Mouse (Mus musculus): ENCODE results near the gene Tmem186. TPM values are rescaled to one million over a fixed set of nuclear protein-coding genes. Genes with fewer than 3 reads are reported as not detected.

The Tmem186 gene
- polyA plus RNA-seq, 2 experiments, result 13.0 to 17.4 TPM

DNA sequence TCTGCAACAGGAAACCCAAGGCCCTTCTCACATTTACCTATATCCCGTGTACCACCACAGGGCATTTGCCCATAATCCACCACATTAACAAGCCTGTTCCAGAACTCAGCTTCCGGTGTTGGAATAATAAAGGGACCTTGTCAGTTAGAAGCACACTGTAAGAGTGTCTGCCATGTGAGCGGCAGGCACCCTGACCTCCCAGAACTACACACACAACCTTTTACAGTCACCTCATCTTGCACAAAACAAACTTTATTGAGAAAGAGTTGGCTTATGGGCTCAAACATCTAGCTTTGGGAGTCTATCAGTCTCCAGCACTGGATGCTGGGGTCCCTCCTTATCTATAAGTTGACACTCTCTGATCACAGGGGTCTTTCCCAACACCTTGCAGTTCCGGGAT is 20.8 kb upstream of the Tmem186 start:
- DNase-seq (ENCODE audit: low spot score) (no peak), ATAC-seq (ENCODE audit: low FRiP score, low read depth) (no peak)
- Histone ChIP-seq H3K4me2 (replicated peaks; ENCODE audit: low read depth, low read length, severe bottlenecking) (no peak overlapping the region), H3K9ac (ENCODE audit: low read depth, low read length, severe bottlenecking) (no peak overlapping the region), H3K4me1 (ENCODE audit: control insufficient read depth, insufficient read depth, low read length) (no peaks in the 10 kb centered on the region), H3K36me3 (ENCODE audit: control insufficient read depth, insufficient read depth, low read length) (peaks cover 63% of the 10 kb centered on the region), H3K27me3 (ENCODE audit: control insufficient read depth, insufficient read depth, low read length) (no peaks in the 10 kb centered on the region), H3K27ac (replicated peaks; ENCODE audit: low read depth, low read length) (no peak overlapping the region), H3K9me3 (ENCODE audit: control insufficient read depth, low read length) (no peaks in the 10 kb centered on the region), H3K4me3 (replicated peaks; ENCODE audit: low read length) (no peak overlapping the region)
- TF ChIP-seq POLR2A (IDR thresholded peaks at IDR 0.05; ENCODE audit: borderline replicate concordance, extremely low read depth, insufficient read depth, insufficient read length), result no peak
- WGBS, result 67% methylated on average over 4 of the region's 4 CpGs

- Histone ChIP-seq H3K27me3 (ENCODE audit: control insufficient read depth, insufficient read depth, low read length) (no peaks in the 10 kb centered on the region), H3K36me3 (ENCODE audit: control insufficient read depth, insufficient read depth, low read length) (peaks cover 64% of the 10 kb centered on the region), H3K9me3 (ENCODE audit: control insufficient read depth, low read length) (no peaks in the 10 kb centered on the region), H3K4me2 (replicated peaks; ENCODE audit: low read depth, low read length, severe bottlenecking) (no peak overlapping the region), H3K9ac (ENCODE audit: low read depth, low read length, severe bottlenecking) (no peak overlapping the region), H3K4me1 (ENCODE audit: control insufficient read depth, insufficient read depth, low read length) (no peaks in the 10 kb centered on the region), H3K27ac (replicated peaks; ENCODE audit: low read depth, low read length) (no peak overlapping the region), H3K4me3 (replicated peaks; ENCODE audit: low read length) (no peak overlapping the region)
- no peak for DNase-seq (ENCODE audit: low spot score)
- WGBS, result 79% methylated on average over 2 of the region's 2 CpGs
- no peak for TF ChIP-seq POLR2A (IDR thresholded peaks at IDR 0.05; ENCODE audit: borderline replicate concordance, extremely low read depth, insufficient read depth, insufficient read length)
- no peak for ATAC-seq (ENCODE audit: low FRiP score, low read depth)
Observed at GRCm38 (mm10) chr16:8656256-8656655, 18.7 kb upstream of the Tmem186 start.

DNA sequence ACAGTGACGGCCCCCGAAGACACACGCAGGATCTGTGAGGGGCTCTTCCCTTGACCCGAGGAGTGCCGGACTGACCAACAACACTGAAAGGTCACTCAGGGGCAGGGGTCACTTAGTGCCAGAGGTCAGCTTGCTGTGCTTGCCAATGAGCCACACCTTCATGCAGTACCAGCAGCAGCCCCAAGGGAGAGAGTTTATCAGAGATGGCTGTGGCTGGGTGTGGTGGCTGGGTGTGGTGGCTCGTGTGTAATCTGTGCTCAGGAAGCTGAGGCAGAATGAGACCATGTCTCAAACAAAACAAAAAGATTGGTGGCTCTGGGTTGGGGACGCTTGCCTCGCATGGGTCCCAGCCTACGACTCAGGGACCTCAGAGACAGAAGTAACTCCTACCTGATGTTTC is 18.1 kb upstream of the Tmem186 start:
- DNase-seq (ENCODE audit: low spot score) (no peak), ATAC-seq (ENCODE audit: low FRiP score, low read depth) (no peak)
- H3K27ac ChIP-seq (replicated peaks; ENCODE audit: low read depth, low read length), result no peak overlapping the region
- no peak for TF ChIP-seq POLR2A (IDR thresholded peaks at IDR 0.05; ENCODE audit: borderline replicate concordance, extremely low read depth, insufficient read depth, insufficient read length)
- peaks cover 65% of the 10 kb centered on the region for H3K36me3 ChIP-seq (ENCODE audit: control insufficient read depth, insufficient read depth, low read length)
- H3K27me3 ChIP-seq (ENCODE audit: control insufficient read depth, insufficient read depth, low read length), result no peaks in the 10 kb centered on the region
- no peaks in the 10 kb centered on the region for H3K4me1 ChIP-seq (ENCODE audit: control insufficient read depth, insufficient read depth, low read length)
- no peak overlapping the region for H3K4me2 ChIP-seq (replicated peaks; ENCODE audit: low read depth, low read length, severe bottlenecking)
- no peaks in the 10 kb centered on the region for H3K9me3 ChIP-seq (ENCODE audit: control insufficient read depth, low read length)
- H3K4me3 ChIP-seq (replicated peaks; ENCODE audit: low read length), result no peak overlapping the region
- 89% methylated on average over 9 of the region's 9 CpGs for WGBS
- H3K9ac ChIP-seq (ENCODE audit: low read depth, low read length, severe bottlenecking), result no peak overlapping the region

- ATAC-seq (ENCODE audit: low FRiP score, low read depth), result no peak
- Histone ChIP-seq H3K9ac (ENCODE audit: low read depth, low read length, severe bottlenecking) (no peak overlapping the region), H3K36me3 (ENCODE audit: control insufficient read depth, insufficient read depth, low read length) (peaks cover 62% of the 10 kb centered on the region), H3K27me3 (ENCODE audit: control insufficient read depth, insufficient read depth, low read length) (no peaks in the 10 kb centered on the region), H3K27ac (replicated peaks; ENCODE audit: low read depth, low read length) (no peak overlapping the region), H3K4me1 (ENCODE audit: control insufficient read depth, insufficient read depth, low read length) (no peaks in the 10 kb centered on the region), H3K9me3 (ENCODE audit: control insufficient read depth, low read length) (no peaks in the 10 kb centered on the region), H3K4me3 (replicated peaks; ENCODE audit: low read length) (no peak overlapping the region), H3K4me2 (replicated peaks; ENCODE audit: low read depth, low read length, severe bottlenecking) (no peak overlapping the region)
- 81% methylated on average over 6 of the region's 6 CpGs for WGBS
- TF ChIP-seq POLR2A (IDR thresholded peaks at IDR 0.05; ENCODE audit: borderline replicate concordance, extremely low read depth, insufficient read depth, insufficient read length), result no peak
- no peak for DNase-seq (ENCODE audit: low spot score)
Observed at GRCm38 (mm10) chr16:8655108-8655507, 17.6 kb upstream of the Tmem186 start.

GRCm38 (mm10) chr16:8650007-8650406 is 12.5 kb upstream of the Tmem186 start:
- Histone ChIP-seq H3K4me3 (replicated peaks; ENCODE audit: low read length) (no peak overlapping the region), H3K4me1 (ENCODE audit: control insufficient read depth, insufficient read depth, low read length) (no peaks in the 10 kb centered on the region), H3K9ac (ENCODE audit: low read depth, low read length, severe bottlenecking) (no peak overlapping the region), H3K27me3 (ENCODE audit: control insufficient read depth, insufficient read depth, low read length) (no peaks in the 10 kb centered on the region), H3K27ac (replicated peaks; ENCODE audit: low read depth, low read length) (no peak overlapping the region), H3K4me2 (replicated peaks; ENCODE audit: low read depth, low read length, severe bottlenecking) (no peak overlapping the region), H3K36me3 (ENCODE audit: control insufficient read depth, insufficient read depth, low read length) (peaks cover 77% of the 10 kb centered on the region), H3K9me3 (ENCODE audit: control insufficient read depth, low read length) (no peaks in the 10 kb centered on the region)
- no peak for TF ChIP-seq POLR2A (IDR thresholded peaks at IDR 0.05; ENCODE audit: borderline replicate concordance, extremely low read depth, insufficient read depth, insufficient read length)
- DNase-seq (ENCODE audit: low spot score) (no peak), ATAC-seq (ENCODE audit: low FRiP score, low read depth) (no peak)
- 96% methylated on average over 3 of the region's 3 CpGs for WGBS

- Histone ChIP-seq H3K4me2 (replicated peaks; ENCODE audit: low read depth, low read length, severe bottlenecking) (no peak overlapping the region), H3K36me3 (ENCODE audit: control insufficient read depth, insufficient read depth, low read length) (peaks cover 81% of the 10 kb centered on the region), H3K27ac (replicated peaks; ENCODE audit: low read depth, low read length) (no peak overlapping the region), H3K4me1 (ENCODE audit: control insufficient read depth, insufficient read depth, low read length) (no peaks in the 10 kb centered on the region), H3K27me3 (ENCODE audit: control insufficient read depth, insufficient read depth, low read length) (no peaks in the 10 kb centered on the region), H3K4me3 (replicated peaks; ENCODE audit: low read length) (no peak overlapping the region), H3K9me3 (ENCODE audit: control insufficient read depth, low read length) (no peaks in the 10 kb centered on the region), H3K9ac (ENCODE audit: low read depth, low read length, severe bottlenecking) (no peak overlapping the region)
- no peak for DNase-seq (ENCODE audit: low spot score)
- 84% methylated on average over 6 of the region's 6 CpGs for WGBS
- TF ChIP-seq POLR2A (IDR thresholded peaks at IDR 0.05; ENCODE audit: borderline replicate concordance, extremely low read depth, insufficient read depth, insufficient read length), result no peak
- ATAC-seq (ENCODE audit: low FRiP score, low read depth), result no peak
Observed at GRCm38 (mm10) chr16:8645546-8645945, 8.0 kb upstream of the Tmem186 start.
